Mouse (Mus musculus) CH12.LX (cell line): ENCODE results near the gene Olfr1396.

ENCODE experiments used
- CTCF ChIP-seq, 2 experiments: IDR thresholded peaks in 1 of 2; conservative IDR thresholded peaks in 1 of 2; 2 replicates each; pipeline ENCODE4 v1.5.1; 2011 to 2012; ENCODE audit warnings: low read depth in 2 of 2, low read length in 2 of 2, improper control_type of control experiment in 1 of 2, inconsistent platforms in 1 of 2, mild to moderate bottlenecking in 1 of 2, moderate library complexity in 1 of 2
- ELF1 ChIP-seq: IDR thresholded peaks from 2 replicates; pipeline ENCODE4 v1.6.1; 2014; ENCODE audit warnings: low read depth, mild to moderate bottlenecking, inconsistent platforms, low read length, improper control_type of control experiment
- HCFC1 ChIP-seq: IDR thresholded peaks from 2 replicates; pipeline ENCODE4 v1.6.1; 2012; ENCODE audit warnings: low read depth, mild to moderate bottlenecking, inconsistent platforms, low read length, improper control_type of control experiment
- JUND ChIP-seq: conservative IDR thresholded peaks from 2 replicates; pipeline ENCODE4 v1.6.1; 2011; ENCODE audit warnings: low read depth, low read length, improper control_type of control experiment
- PAX5 ChIP-seq: IDR thresholded peaks from 2 replicates; pipeline ENCODE4 v1.6.1; 2012; ENCODE audit warnings: low read length, inconsistent platforms, mixed read lengths
- POLR2AphosphoS2 ChIP-seq: IDR thresholded peaks from 2 replicates; pipeline ENCODE4 v1.6.1; 2011; ENCODE audit warnings: low read depth, low read length, improper control_type of control experiment
- TBP ChIP-seq: conservative IDR thresholded peaks from 2 replicates; pipeline ENCODE4 v1.6.1; 2011; ENCODE audit warnings: low read depth, low read length, improper control_type of control experiment
- UBTF ChIP-seq: IDR thresholded peaks from 2 replicates; pipeline ENCODE4 v1.6.1; 2012; ENCODE audit warnings: low read depth, mild to moderate bottlenecking, inconsistent platforms, low read length, improper control_type of control experiment, moderate library complexity
- USF2 ChIP-seq: conservative IDR thresholded peaks from 2 replicates; pipeline ENCODE4 v1.6.1; 2011; ENCODE audit warnings: low read depth, low read length, improper control_type of control experiment
- ZC3H11A ChIP-seq: IDR thresholded peaks from 2 replicates; pipeline ENCODE4 v1.6.1; 2012; ENCODE audit warnings: low read depth, mild to moderate bottlenecking, inconsistent platforms, low read length, improper control_type of control experiment

DNA sequence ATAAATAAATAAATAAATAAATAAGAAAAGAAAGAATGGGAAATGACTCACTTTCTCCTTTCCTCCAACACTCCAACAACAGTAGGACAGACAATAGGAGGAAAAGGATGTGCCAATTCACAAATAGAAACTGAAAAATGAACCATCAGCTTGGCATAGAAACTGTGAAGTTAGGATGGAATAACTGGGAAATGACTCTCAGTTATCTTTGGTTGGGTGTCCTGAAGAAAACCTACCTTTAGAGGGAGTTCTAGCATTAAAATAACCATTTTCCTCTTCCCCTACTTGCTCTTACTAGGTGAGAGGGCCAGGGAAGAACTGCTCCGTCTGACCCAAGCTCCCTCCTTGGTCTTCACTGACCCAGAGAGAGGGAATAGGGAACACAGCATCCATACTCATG lies 8.9 kb downstream of the Olfr1396 start:
- no peak for TF ChIP-seq UBTF
- no peak for TF ChIP-seq TBP
- no peak for TF ChIP-seq CTCF (conservative IDR thresholded peaks at IDR 0.05 in 1 of 2, IDR thresholded peaks at IDR 0.05 in 1 of 2; ENCODE audit: low read depth in 2 of 2, low read length in 2 of 2)
- no peak for TF ChIP-seq ZC3H11A
- no peak for TF ChIP-seq HCFC1
- TF ChIP-seq ELF1: no peak
- no peak for TF ChIP-seq PAX5
- no peak for TF ChIP-seq POLR2AphosphoS2
- no peak for TF ChIP-seq JUND
- TF ChIP-seq USF2: no peak
